Mouse (Mus musculus): ENCODE measurements around the gene Olfr1185-ps1. TPM values are rescaled to one million over a fixed set of nuclear protein-coding genes. Genes with fewer than 3 reads are reported as not detected.
"Not testable (repeated sequence)": the region's sequence is repeated elsewhere in the genome, so short reads cannot be mapped to it uniquely, and the experiment has no call there.

The Olfr1185-ps1 gene
- not detected for total RNA-seq (2021)

- DNase-seq (ENCODE audit: low spot score in 2 of 2) = no peak
- intact Hi-C loops (cut with DNase I) = no loop called here
These were observed at the start of gene Olfr1185-ps1 for GRCm38 (mm10) chr2:88493020-88493419. Gene Olfr1185-ps1 (plus strand): TSS chr2:88493320.

GRCm38 (mm10) chr2:88449031-88449430, 44.1 kb upstream of the Olfr1185-ps1 start, which contains the start of gene Gm13757:
Gene Gm13757 (minus strand): TSS chr2:88449131.
- DNase-seq (ENCODE audit: low spot score in 2 of 2) = no peak
- intact Hi-C loops (cut with DNase I) = no loop called here

- intact Hi-C loops (cut with DNase I); DNase-seq (ENCODE audit: low spot score in 2 of 2): not testable (repeated sequence)
These were observed 38.6 kb upstream of the Olfr1185-ps1 start, which contains the start of gene Olfr1183 for GRCm38 (mm10) chr2:88454567-88454966. Gene Olfr1183 (plus strand): TSS chr2:88454867.

GRCm38 (mm10) chr2:88483298-88483697, 9.8 kb upstream of the Olfr1185-ps1 start, which contains the start of gene Olfr1184:
Gene Olfr1184 (plus strand): TSS chr2:88483598.
- intact Hi-C loops (cut with DNase I) = no loop called here
- no peak for DNase-seq (ENCODE audit: low spot score in 2 of 2)

- no peak for DNase-seq (ENCODE audit: low spot score in 2 of 2)
- intact Hi-C loops (cut with DNase I) = no loop called here
These were observed 25.1 kb downstream of the Olfr1185-ps1 start, which contains the start of gene Olfr1186 for GRCm38 (mm10) chr2:88518251-88518650. Gene Olfr1186 (plus strand): TSS chr2:88518551.

GRCm38 (mm10) chr2:88525720-88526119, 32.6 kb downstream of the Olfr1185-ps1 start:
- intact Hi-C loops (cut with DNase I) = no loop called here

More at GRCm38 (mm10) chr2:88525720-88526119, 32.6 kb downstream of the Olfr1185-ps1 start:
- no peak for DNase-seq (ENCODE audit: low spot score in 2 of 2)

Other genes with a start within 250 kb of the Olfr1185-ps1 start
- not detected for gene Olfr1173, start 213.4 kb upstream of the Olfr1185-ps1 start, total RNA-seq (2021)
- gene Olfr1174-ps, start 178.2 kb upstream of the Olfr1185-ps1 start, total RNA-seq (2021) = not detected
- not detected for gene Olfr1175-ps, start 166.1 kb upstream of the Olfr1185-ps1 start, total RNA-seq (2021)
- gene Olfr1176, start 156.6 kb upstream of the Olfr1185-ps1 start, total RNA-seq (2021) = not detected
- not detected for gene Olfr1177-ps, start 146.8 kb upstream of the Olfr1185-ps1 start, total RNA-seq (2021)
- not detected for gene Olfr1178, start 106.3 kb upstream of the Olfr1185-ps1 start, total RNA-seq (2021)
- gene Olfr1179, start 86.9 kb upstream of the Olfr1185-ps1 start, total RNA-seq (2021) = not detected
- not detected for gene Olfr1180, start 74.2 kb upstream of the Olfr1185-ps1 start, total RNA-seq (2021)
- not detected for gene Olfr1181, start 67.1 kb upstream of the Olfr1185-ps1 start, total RNA-seq (2021)
- gene Gm13757, start 44.2 kb upstream of the Olfr1185-ps1 start, total RNA-seq (2021) = not detected
- gene Olfr1183, start 38.5 kb upstream of the Olfr1185-ps1 start, total RNA-seq (2021) = not detected
- not detected for gene Olfr1184, start 9.7 kb upstream of the Olfr1185-ps1 start, total RNA-seq (2021)
- not detected for gene Olfr1186, start 25.2 kb downstream of the Olfr1185-ps1 start, total RNA-seq (2021)
- not detected for gene Olfr1188, start 63.6 kb downstream of the Olfr1185-ps1 start, total RNA-seq (2021)
- gene Olfr1189, start 93.1 kb downstream of the Olfr1185-ps1 start, total RNA-seq (2021) = not detected
- under 1 TPM in 1 of 2 experiments, not detected in 1; 0.05 TPM for gene Olfr1191-ps1, start 147.2 kb downstream of the Olfr1185-ps1 start, total RNA-seq (2021)
- gene Olfr1192-ps1, start 155.2 kb downstream of the Olfr1185-ps1 start, total RNA-seq (2021) = not detected
- not detected for gene Olfr1193, start 182.3 kb downstream of the Olfr1185-ps1 start, total RNA-seq (2021)
- gene Olfr1195, start 195.9 kb downstream of the Olfr1185-ps1 start, total RNA-seq (2021) = not detected
- not detected for gene Olfr1196, start 211.3 kb downstream of the Olfr1185-ps1 start, total RNA-seq (2021)
- not detected for gene Olfr1197, start 239.0 kb downstream of the Olfr1185-ps1 start, total RNA-seq (2021)